Mouse (Mus musculus) limb, embryonic 12.5 days (tissue): Measurements from ENCODE around the gene Kcnc3. TPM values are rescaled to one million over a fixed set of nuclear protein-coding genes. Genes with fewer than 3 reads are reported as not detected.
A peak's percentile ranks its signal among the peaks of the same experiment; 100 is the strongest.

ENCODE experiments used
- ATAC-seq: fragments of 200-750 bp; cut with Nextera tagmentation; 2 replicates; pipeline ENCODE4 v1.8.0; 2017; ENCODE audit warnings: low read depth, moderate TSS enrichment; ENCODE audit not compliant: insufficient number of reproducible peaks, insufficient read depth, low FRiP score, low TSS enrichment
- H3K27ac ChIP-seq: fragments of 300-500 bp; sonication (generic); 2 replicates; pipeline ENCODE4 v1.5.1; 2016; ENCODE audit warnings: mild to moderate bottlenecking, moderate library complexity
- H3K27me3 ChIP-seq: fragments of 300-500 bp; sonication (generic); 2 replicates; pipeline ENCODE4 v1.6.1; 2016; ENCODE audit warnings: mild to moderate bottlenecking, moderate library complexity
- H3K36me3 ChIP-seq: fragments of 300-500 bp; sonication (generic); 2 replicates; pipeline ENCODE4 v1.6.1; 2016; ENCODE audit warnings: mild to moderate bottlenecking, moderate library complexity
- H3K4me1 ChIP-seq: fragments of 300-500 bp; sonication (generic); replicated peaks from 2 replicates; pipeline ENCODE4 v1.6.1; 2016
- H3K4me2 ChIP-seq: fragments of 300-500 bp; sonication (generic); 2 replicates; pipeline ENCODE4 v1.6.1; 2016; ENCODE audit warnings: mild to moderate bottlenecking, moderate library complexity
- H3K4me3 ChIP-seq: fragments of 300-500 bp; sonication (generic); replicated peaks from 2 replicates; pipeline ENCODE4 v1.5.1; 2016; ENCODE audit warnings: mild to moderate bottlenecking
- H3K9ac ChIP-seq: fragments of 300-500 bp; sonication (generic); replicated peaks from 2 replicates; pipeline ENCODE4 v1.6.1; 2016; ENCODE audit warnings: mild to moderate bottlenecking, moderate library complexity
- H3K9me3 ChIP-seq: fragments of 300-500 bp; sonication (generic); 2 replicates; pipeline ENCODE4 v1.6.1; 2016; ENCODE audit warnings: mild to moderate bottlenecking, moderate library complexity
- WGBS: fragments of 180-500 bp; shearing (Covaris S2); methylation state at CpG from one replicate; pipeline ENCODE4 v1.1.7; 2016; 5-methylcytosine and 5-hydroxymethylcytosine counted together
- polyA plus RNA-seq: library from polyadenylated mRNA; unstranded; fragments of >200 nt; fragmentation: Nextera tagmentation; extraction: Ambion mirVana; gene quantifications from 2 replicates; pipeline ENCODE4 v1.2.1, GENCODE M21; 2016

Gene Kcnc3
- polyA plus RNA-seq, 1 experiment from 2014 or later = 0.49 TPM

- Histone ChIP-seq H3K27me3 (peaks cover 50% of the 10 kb centered on the region), H3K9me3 (no peaks in the 10 kb centered on the region), H3K4me2 (no peak overlapping the region), H3K36me3 (no peaks in the 10 kb centered on the region), H3K27ac (no peak overlapping the region), H3K9ac (no peak overlapping the region), H3K4me3 (no peak overlapping the region), H3K4me1 (no peaks in the 10 kb centered on the region)
- no peak for ATAC-seq
- 85% methylated on average over 15 of the region's 15 CpGs for WGBS
Observed at GRCm38 (mm10) chr7:44628402-44629034, 38.1 kb downstream of the Kcnc3 start.

GRCm38 (mm10) chr7:44630437-44630836, 40.0 kb downstream of the Kcnc3 start:
- no peak overlapping the region for H3K4me2 ChIP-seq
- no peak for ATAC-seq
- no peak overlapping the region for H3K27ac ChIP-seq
- no peaks in the 10 kb centered on the region for H3K4me1 ChIP-seq
- no peaks in the 10 kb centered on the region for H3K9me3 ChIP-seq
- H3K4me3 ChIP-seq = no peak overlapping the region
- H3K27me3 ChIP-seq = peaks cover 61% of the 10 kb centered on the region
- no peaks in the 10 kb centered on the region for H3K36me3 ChIP-seq
- no peak overlapping the region for H3K9ac ChIP-seq
- 80% methylated on average over 13 of the region's 13 CpGs for WGBS

GRCm38 (mm10) chr7:44632676-44633075, 42.2 kb downstream of the Kcnc3 start:
- 24% methylated on average over 13 of the region's 13 CpGs for WGBS
- ATAC-seq = no peak
- Histone ChIP-seq H3K9me3 (peaks cover 5% of the 10 kb centered on the region), H3K27me3 (peaks cover 80% of the 10 kb centered on the region), H3K4me3 (no peak overlapping the region), H3K36me3 (no peaks in the 10 kb centered on the region), H3K4me1 (no peaks in the 10 kb centered on the region), H3K9ac (no peak overlapping the region), H3K4me2 (no peak overlapping the region), H3K27ac (no peak overlapping the region)

GRCm38 (mm10) chr7:44633407-44633806, 42.9 kb downstream of the Kcnc3 start:
- Histone ChIP-seq H3K27ac (no peak overlapping the region), H3K4me2 (no peak overlapping the region), H3K36me3 (no peaks in the 10 kb centered on the region), H3K9ac (no peak overlapping the region), H3K27me3 (peaks cover 84% of the 10 kb centered on the region), H3K4me3 (no peak overlapping the region), H3K4me1 (no peaks in the 10 kb centered on the region), H3K9me3 (peaks cover 5% of the 10 kb centered on the region)
- WGBS = 16% methylated on average over 15 of the region's 15 CpGs
- no peak for ATAC-seq

- Histone ChIP-seq H3K9me3 (peaks cover 5% of the 10 kb centered on the region), H3K36me3 (no peaks in the 10 kb centered on the region), H3K27ac (no peak overlapping the region), H3K9ac (no peak overlapping the region), H3K4me2 (no peak overlapping the region), H3K4me3 (no peak overlapping the region), H3K4me1 (0 out of 2 replicates have a peak, but pooled peaks cover 4% of the 10 kb centered on the region), H3K27me3 (peaks cover 96% of the 10 kb centered on the region)
- 81% methylated on average over 9 of the region's 9 CpGs for WGBS
- ATAC-seq = no peak
Observed at GRCm38 (mm10) chr7:44636684-44637083, 46.2 kb downstream of the Kcnc3 start.

- 3% methylated on average over 16 of the region's 16 CpGs for WGBS
- H3K4me1 ChIP-seq = 0 out of 2 replicates have a peak, but pooled peaks cover 4% of the 10 kb centered on the region
- no peak overlapping the region for H3K9ac ChIP-seq
- H3K27me3 ChIP-seq = peaks cover 96% of the 10 kb centered on the region
- H3K4me2 ChIP-seq = peak overlapping the region; percentile 37
- no peak overlapping the region for H3K4me3 ChIP-seq
- ATAC-seq = no peak
- H3K36me3 ChIP-seq = no peaks in the 10 kb centered on the region
- no peak overlapping the region for H3K27ac ChIP-seq
- H3K9me3 ChIP-seq = peaks cover 5% of the 10 kb centered on the region
Observed at GRCm38 (mm10) chr7:44638663-44639062, 48.2 kb downstream of the Kcnc3 start.

- H3K9ac ChIP-seq = no peak overlapping the region
- ATAC-seq = no peak
- H3K4me3 ChIP-seq = peak overlapping the region; percentile 18; the same call in 1 of the 2 replicates
- peaks cover 98% of the 10 kb centered on the region for H3K27me3 ChIP-seq
- H3K36me3 ChIP-seq = no peaks in the 10 kb centered on the region
- peaks cover 5% of the 10 kb centered on the region for H3K9me3 ChIP-seq
- peak overlapping the region; percentile 26 for H3K4me2 ChIP-seq
- 0 out of 2 replicates have a peak, but pooled peaks cover 4% of the 10 kb centered on the region for H3K4me1 ChIP-seq
- 19% methylated on average over 25 of the region's 25 CpGs for WGBS
- no peak overlapping the region for H3K27ac ChIP-seq
Observed at GRCm38 (mm10) chr7:44640843-44641605, 50.6 kb downstream of the Kcnc3 start.

- peaks cover 95% of the 10 kb centered on the region for H3K27me3 ChIP-seq
- 28% methylated on average over 8 of the region's 8 CpGs for WGBS
- H3K27ac ChIP-seq = no peak overlapping the region
- no peak for ATAC-seq
- H3K9me3 ChIP-seq = peaks cover 5% of the 10 kb centered on the region
- no peaks in the 10 kb centered on the region for H3K36me3 ChIP-seq
- no peak overlapping the region for H3K9ac ChIP-seq
- no peak overlapping the region for H3K4me2 ChIP-seq
- H3K4me1 ChIP-seq = 0 out of 2 replicates have a peak, but pooled peaks cover 4% of the 10 kb centered on the region
- H3K4me3 ChIP-seq = no peak overlapping the region
Observed at GRCm38 (mm10) chr7:44641887-44642286, 51.4 kb downstream of the Kcnc3 start.

- H3K9ac ChIP-seq = no peak overlapping the region
- no peak overlapping the region for H3K4me3 ChIP-seq
- no peaks in the 10 kb centered on the region for H3K9me3 ChIP-seq
- no peak for ATAC-seq
- H3K4me1 ChIP-seq = no peaks in the 10 kb centered on the region
- H3K36me3 ChIP-seq = no peaks in the 10 kb centered on the region
- no peak overlapping the region for H3K27ac ChIP-seq
- no peak overlapping the region for H3K4me2 ChIP-seq
- WGBS = 75% methylated on average over 5 of the region's 5 CpGs
- H3K27me3 ChIP-seq = peaks cover 75% of the 10 kb centered on the region
Observed at GRCm38 (mm10) chr7:44645256-44645655, 54.8 kb downstream of the Kcnc3 start.

- no peaks in the 10 kb centered on the region for H3K9me3 ChIP-seq
- H3K36me3 ChIP-seq = no peaks in the 10 kb centered on the region
- 24% methylated on average over 15 of the region's 15 CpGs for WGBS
- H3K27ac ChIP-seq = no peak overlapping the region
- peaks cover 68% of the 10 kb centered on the region for H3K27me3 ChIP-seq
- H3K4me2 ChIP-seq = no peak overlapping the region
- H3K4me3 ChIP-seq = no peak overlapping the region
- no peaks in the 10 kb centered on the region for H3K4me1 ChIP-seq
- ATAC-seq = no peak
- H3K9ac ChIP-seq = no peak overlapping the region
Observed at GRCm38 (mm10) chr7:44645951-44646350, 55.5 kb downstream of the Kcnc3 start.

GRCm38 (mm10) chr7:44647042-44647724, 56.7 kb downstream of the Kcnc3 start:
- Histone ChIP-seq H3K36me3 (no peaks in the 10 kb centered on the region), H3K4me2 (no peak overlapping the region), H3K9ac (no peak overlapping the region), H3K27ac (no peak overlapping the region), H3K27me3 (peaks cover 56% of the 10 kb centered on the region), H3K4me3 (no peak overlapping the region), H3K9me3 (no peaks in the 10 kb centered on the region), H3K4me1 (no peaks in the 10 kb centered on the region)
- ATAC-seq = no peak
- 53% methylated on average over 7 of the region's 7 CpGs for WGBS
